Mouse (Mus musculus) small intestine, adult 2 months (tissue): ENCODE data around the gene Phka2.

Experiments used
- CTCF ChIP-seq: fragments of 200-500 bp; IDR thresholded peaks from 2 replicates; pipeline ENCODE4 v1.5.1; 2012; ENCODE audit warnings: low read depth, mild to moderate bottlenecking, control low read depth, inconsistent platforms, low read length, moderate library complexity, mixed read lengths; ENCODE audit not compliant: insufficient replicate concordance, insufficient read length; ENCODE audit errors: extremely low read depth
- POLR2A ChIP-seq: fragments of 200-500 bp; IDR thresholded peaks from 2 replicates; pipeline ENCODE4 v1.6.1; 2012; ENCODE audit warnings: low read depth, mild to moderate bottlenecking, control low read depth, inconsistent platforms, low read length, moderate library complexity

GRCm38 (mm10) chrX:160585110-160585509 is 83.1 kb downstream of the Phka2 start:
- TF ChIP-seq CTCF (no peak), POLR2A (no peak)
